Mouse (Mus musculus): ENCODE data around the gene Lats1. TPM values are rescaled to one million over a fixed set of nuclear protein-coding genes. Genes with fewer than 3 reads are reported as not detected.
"Not testable (repeated sequence)": the region's sequence is repeated elsewhere in the genome, so short reads cannot be mapped to it uniquely, and the experiment has no call there.

The Lats1 gene
- polyA plus RNA-seq, 1 experiment from 2014 or later: 10.6 TPM

- not testable (repeated sequence) for ATAC-seq; H3K4me3 ChIP-seq (ENCODE audit: low read depth, low read length); H3K27ac ChIP-seq (ENCODE audit: low read length); H3K4me2 ChIP-seq (ENCODE audit: low read length); H3K27me3 ChIP-seq (ENCODE audit: control insufficient read depth, insufficient read depth, low read depth, low read length); H3K4me1 ChIP-seq (ENCODE audit: control insufficient read depth, insufficient read depth, low read length); H3K9ac ChIP-seq (ENCODE audit: low read depth, low read length); H3K9me3 ChIP-seq (replicated peaks; ENCODE audit: control insufficient read depth, low read length, poor library complexity, severe bottlenecking)
- peaks cover 28% of the 10 kb centered on the region for H3K36me3 ChIP-seq (ENCODE audit: control insufficient read depth, insufficient read depth, low read length)
- 97% methylated on average over 6 of the region's 6 CpGs for WGBS
These were observed 64.5 kb downstream of the Lats1 start for GRCm38 (mm10) chr10:7745528-7745927.

- H3K36me3 ChIP-seq (ENCODE audit: control insufficient read depth, insufficient read depth, low read length): peaks cover 29% of the 10 kb centered on the region
- H3K9me3 ChIP-seq (replicated peaks; ENCODE audit: control insufficient read depth, low read length, poor library complexity, severe bottlenecking): no peaks in the 10 kb centered on the region
- H3K4me3 ChIP-seq (ENCODE audit: low read depth, low read length): no peak overlapping the region
- no peak for ATAC-seq
- no peaks in the 10 kb centered on the region for H3K27me3 ChIP-seq (ENCODE audit: control insufficient read depth, insufficient read depth, low read depth, low read length)
- H3K27ac ChIP-seq (ENCODE audit: low read length): no peak overlapping the region
- no peak overlapping the region for H3K4me2 ChIP-seq (ENCODE audit: low read length)
- 96% methylated on average over 6 of the region's 6 CpGs for WGBS
- H3K4me1 ChIP-seq (ENCODE audit: control insufficient read depth, insufficient read depth, low read length): no peaks in the 10 kb centered on the region
- no peak overlapping the region for H3K9ac ChIP-seq (ENCODE audit: low read depth, low read length)
These were observed 67.7 kb downstream of the Lats1 start for GRCm38 (mm10) chr10:7748752-7749151.

- Histone ChIP-seq H3K9me3 (replicated peaks; ENCODE audit: control insufficient read depth, low read length, poor library complexity, severe bottlenecking) (no peaks in the 10 kb centered on the region), H3K4me1 (ENCODE audit: control insufficient read depth, insufficient read depth, low read length) (no peaks in the 10 kb centered on the region), H3K27ac (ENCODE audit: low read length) (no peak overlapping the region), H3K4me2 (ENCODE audit: low read length) (no peak overlapping the region), H3K36me3 (ENCODE audit: control insufficient read depth, insufficient read depth, low read length) (peaks cover 36% of the 10 kb centered on the region), H3K4me3 (ENCODE audit: low read depth, low read length) (no peak overlapping the region), H3K27me3 (ENCODE audit: control insufficient read depth, insufficient read depth, low read depth, low read length) (no peaks in the 10 kb centered on the region), H3K9ac (ENCODE audit: low read depth, low read length) (no peak overlapping the region)
- ATAC-seq: no peak
- WGBS: 90% methylated on average over 2 of the region's 2 CpGs
These were observed 76.5 kb downstream of the Lats1 start for GRCm38 (mm10) chr10:7757544-7757943.

Other genes starting within 250 kb of the Lats1 start
- 0.57 and 0.78 TPM in 2 replicates for gene Ulbp1, start 207.6 kb upstream of the Lats1 start, polyA plus RNA-seq (2015; fragmentation: Nextera tagmentation; extraction: Ambion mirVana)
- 37.1 and 37.6 TPM in 2 replicates for gene Lrp11, start 91.4 kb upstream of the Lats1 start, polyA plus RNA-seq (2015; fragmentation: Nextera tagmentation; extraction: Ambion mirVana)
- 26.8 and 33.1 TPM in 2 replicates for gene Nup43, start 13.7 kb upstream of the Lats1 start, polyA plus RNA-seq (2015; fragmentation: Nextera tagmentation; extraction: Ambion mirVana)
- 164 and 177 TPM in 2 replicates for gene Pcmt1, start 78 bp upstream of the Lats1 start, polyA plus RNA-seq (2015; fragmentation: Nextera tagmentation; extraction: Ambion mirVana)
- 25.3 and 28.9 TPM in 2 replicates for gene Katna1, start 44.8 kb downstream of the Lats1 start, polyA plus RNA-seq (2015; fragmentation: Nextera tagmentation; extraction: Ambion mirVana)
- gene Ginm1, start 111.6 kb downstream of the Lats1 start, polyA plus RNA-seq (2015; fragmentation: Nextera tagmentation; extraction: Ambion mirVana): 48.1 and 49.5 TPM in 2 replicates
- gene Ppil4, start 111.7 kb downstream of the Lats1 start, polyA plus RNA-seq (2015; fragmentation: Nextera tagmentation; extraction: Ambion mirVana): 51.9 and 55.7 TPM in 2 replicates
- 0.16 and 0.25 TPM in 2 replicates for gene Zc3h12d, start 151.3 kb downstream of the Lats1 start, polyA plus RNA-seq (2015; fragmentation: Nextera tagmentation; extraction: Ambion mirVana)

All from midbrain, embryonic 16.5 days (tissue).